Mouse (Mus musculus): ENCODE results near the gene Impg2. TPM values are rescaled to one million over a fixed set of nuclear protein-coding genes. Genes with fewer than 3 reads are reported as not detected.

Impg2 gene
- polyA plus RNA-seq, 1 experiment: 0.59 TPM

DNA sequence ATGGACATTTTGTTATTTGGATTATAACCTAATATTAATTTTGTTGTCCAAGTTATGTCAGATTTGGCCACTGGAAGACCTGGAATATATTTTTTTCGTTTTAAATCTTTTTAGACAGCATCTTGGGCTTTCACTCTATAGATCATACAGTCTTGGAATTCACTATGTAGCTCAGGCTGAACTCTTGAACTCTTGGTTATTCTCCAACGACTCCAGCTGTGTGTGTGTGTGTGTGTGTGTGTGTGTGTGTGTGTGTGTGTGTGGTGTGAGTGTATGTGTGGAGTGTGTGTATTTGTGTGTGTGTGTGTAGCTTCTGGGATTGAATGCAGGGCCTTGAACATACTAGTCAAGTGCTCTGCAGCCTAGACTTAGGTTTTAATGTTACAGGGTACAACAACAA is 25.3 kb downstream of the Impg2 start:
- H3K27me3 ChIP-seq (ENCODE audit: control insufficient read depth, insufficient read depth, low read length): no peaks in the 10 kb centered on the region
- no peak for TF ChIP-seq CTCF (IDR thresholded peaks at IDR 0.05; ENCODE audit: borderline replicate concordance, insufficient read depth, low read depth, low read length)
- no peak for TF ChIP-seq POLR2A (IDR thresholded peaks at IDR 0.05; ENCODE audit: borderline replicate concordance, insufficient read depth, low read length)
- 53% methylated on average over 2 of the region's 2 CpGs for WGBS
- H3K4me1 ChIP-seq (ENCODE audit: control insufficient read depth, insufficient read depth, low read length): no peaks in the 10 kb centered on the region; the same call in 1 of the 2 replicates
- DNase-seq: no peak
- H3K27ac ChIP-seq (ENCODE audit: insufficient read depth, low read length): no peak overlapping the region
- H3K4me3 ChIP-seq (replicated peaks; ENCODE audit: insufficient read depth, low read depth, low read length): no peak overlapping the region

DNA sequence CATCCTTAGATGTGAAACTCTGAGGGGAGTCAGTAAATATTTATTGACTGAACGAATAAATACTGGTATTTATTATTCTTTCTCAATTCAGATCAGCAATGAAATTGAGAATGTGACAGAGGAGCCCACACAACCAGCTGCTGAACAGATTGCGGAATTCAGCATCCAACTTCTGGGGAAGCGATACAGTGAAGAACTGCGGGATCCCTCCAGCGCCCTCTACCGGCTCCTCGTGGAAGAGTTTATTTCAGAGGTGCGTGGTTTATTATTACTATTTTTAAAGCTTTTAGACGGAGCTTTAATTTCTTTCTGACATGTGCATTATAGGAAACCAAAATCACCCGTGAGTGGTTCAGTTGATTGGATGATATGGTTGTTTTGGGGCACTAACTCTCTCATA is 27.2 kb downstream of the Impg2 start:
- Histone ChIP-seq H3K4me3 (replicated peaks; ENCODE audit: insufficient read depth, low read depth, low read length) (no peak overlapping the region), H3K27ac (ENCODE audit: insufficient read depth, low read length) (no peak overlapping the region), H3K4me1 (ENCODE audit: control insufficient read depth, insufficient read depth, low read length) (no peaks in the 10 kb centered on the region; the same call in 1 of the 2 replicates), H3K27me3 (ENCODE audit: control insufficient read depth, insufficient read depth, low read length) (no peaks in the 10 kb centered on the region)
- 73% methylated on average over 10 of the region's 10 CpGs for WGBS
- DNase-seq: no peak
- no peak for TF ChIP-seq POLR2A (IDR thresholded peaks at IDR 0.05; ENCODE audit: borderline replicate concordance, insufficient read depth, low read length)
- TF ChIP-seq CTCF (IDR thresholded peaks at IDR 0.05; ENCODE audit: borderline replicate concordance, insufficient read depth, low read depth, low read length): no peak

DNA sequence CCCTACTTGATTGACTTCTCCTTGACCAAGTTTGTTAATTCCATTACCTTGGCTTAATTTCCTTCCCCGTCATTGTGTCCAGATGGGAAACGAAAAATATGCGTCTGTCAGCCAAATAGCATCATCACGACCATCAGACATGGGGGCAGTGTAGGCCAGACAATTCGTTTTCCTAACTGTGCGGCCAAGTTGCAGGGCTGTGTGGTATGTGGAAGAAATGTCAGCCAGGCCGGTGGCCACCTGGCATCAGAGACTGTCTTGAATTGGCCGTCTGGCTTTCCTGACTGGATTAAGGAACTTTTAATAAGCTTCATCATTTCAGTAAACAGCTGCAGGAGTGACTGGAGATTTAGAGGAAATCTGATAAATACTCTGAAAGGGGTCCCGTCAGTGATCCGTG is 28.6 kb downstream of the Impg2 start:
- Histone ChIP-seq H3K4me3 (replicated peaks; ENCODE audit: insufficient read depth, low read depth, low read length) (no peak overlapping the region), H3K4me1 (ENCODE audit: control insufficient read depth, insufficient read depth, low read length) (no peaks in the 10 kb centered on the region; the same call in 1 of the 2 replicates), H3K27me3 (ENCODE audit: control insufficient read depth, insufficient read depth, low read length) (no peaks in the 10 kb centered on the region), H3K27ac (ENCODE audit: insufficient read depth, low read length) (no peak overlapping the region)
- TF ChIP-seq POLR2A (IDR thresholded peaks at IDR 0.05; ENCODE audit: borderline replicate concordance, insufficient read depth, low read length): no peak
- TF ChIP-seq CTCF (IDR thresholded peaks at IDR 0.05; ENCODE audit: borderline replicate concordance, insufficient read depth, low read depth, low read length): peak; percentile 25; the same call in 1 of the 2 replicates
- 20% methylated on average over 10 of the region's 10 CpGs for WGBS
- DNase-seq: peak; percentile 19 to 46

DNA sequence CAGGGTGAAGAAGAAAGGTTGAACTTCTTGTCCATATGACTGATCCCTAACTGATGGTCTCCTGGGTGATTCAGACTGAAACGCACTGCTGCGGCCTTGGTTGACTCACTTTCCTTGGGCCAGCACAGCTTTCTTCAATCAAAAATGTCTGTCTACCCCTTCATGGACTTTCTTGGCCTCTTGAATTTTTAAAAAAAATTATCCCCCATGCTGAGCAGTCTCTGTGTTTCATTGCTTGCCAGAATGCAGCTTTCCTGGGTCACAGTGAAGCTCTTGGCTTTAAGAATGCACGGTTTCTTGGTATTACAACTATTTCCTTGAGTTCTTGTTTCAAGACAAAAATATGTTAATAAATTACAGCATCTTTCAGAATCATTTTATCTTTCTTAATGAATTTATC is 41.9 kb downstream of the Impg2 start:
- WGBS: 91% methylated on average over 3 of the region's 3 CpGs
- TF ChIP-seq CTCF (IDR thresholded peaks at IDR 0.05; ENCODE audit: borderline replicate concordance, insufficient read depth, low read depth, low read length) (no peak), POLR2A (IDR thresholded peaks at IDR 0.05; ENCODE audit: borderline replicate concordance, insufficient read depth, low read length) (no peak)
- Histone ChIP-seq H3K27me3 (ENCODE audit: control insufficient read depth, insufficient read depth, low read length) (no peaks in the 10 kb centered on the region), H3K4me1 (ENCODE audit: control insufficient read depth, insufficient read depth, low read length) (no peaks in the 10 kb centered on the region), H3K27ac (ENCODE audit: insufficient read depth, low read length) (no peak overlapping the region), H3K4me3 (replicated peaks; ENCODE audit: insufficient read depth, low read depth, low read length) (no peak overlapping the region)
- DNase-seq: no peak

DNA sequence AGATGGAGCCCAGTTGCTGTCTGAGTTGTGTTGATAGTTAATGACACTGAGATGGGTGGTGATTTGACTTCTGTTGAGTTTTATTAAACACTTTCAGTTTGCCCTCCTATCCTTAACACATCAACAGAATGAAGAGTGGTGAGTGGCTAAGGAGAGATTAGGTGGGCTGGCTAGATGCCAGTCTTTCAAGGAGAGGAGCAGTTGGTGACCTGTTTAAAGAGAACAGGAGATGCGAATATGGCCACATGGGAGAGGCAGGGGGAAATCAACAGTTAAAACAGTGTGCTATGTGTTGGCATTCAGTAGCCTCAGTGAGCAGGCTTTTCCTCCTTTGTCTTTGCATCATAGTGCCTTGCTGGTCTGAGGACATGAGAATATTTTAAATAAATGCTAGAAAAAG is 69.8 kb downstream of the Impg2 start:
- H3K27ac ChIP-seq (ENCODE audit: insufficient read depth, low read length): no peak overlapping the region

DNA sequence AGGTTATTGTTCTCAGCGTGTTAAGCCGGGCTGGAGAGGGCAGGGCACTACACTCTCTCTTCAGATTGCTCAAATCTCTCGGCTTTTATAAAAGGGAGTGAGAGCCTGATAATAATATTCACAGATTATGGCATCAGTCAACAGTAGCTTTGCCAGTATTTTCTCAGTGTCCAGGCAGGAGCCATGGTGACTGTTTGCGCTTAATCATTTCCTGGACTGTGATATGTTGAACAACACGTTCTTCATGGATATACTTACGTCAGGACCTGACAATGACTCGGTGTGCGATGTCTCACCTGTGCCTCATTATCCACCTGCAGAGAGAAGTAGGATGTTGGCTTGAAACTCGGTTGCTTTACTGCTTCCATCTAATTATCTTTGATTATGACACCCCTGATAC is 74.9 kb downstream of the Impg2 start:
- Histone ChIP-seq H3K4me1 (ENCODE audit: control insufficient read depth, insufficient read depth, low read length) (peaks cover 8% of the 10 kb centered on the region; the same call in 1 of the 2 replicates), H3K27me3 (ENCODE audit: control insufficient read depth, insufficient read depth, low read length) (no peaks in the 10 kb centered on the region), H3K4me3 (replicated peaks; ENCODE audit: insufficient read depth, low read depth, low read length) (no peak overlapping the region), H3K27ac (ENCODE audit: insufficient read depth, low read length) (no peak overlapping the region)
- peak in 1 of 2 experiments; percentile 24 for DNase-seq
- 63% methylated on average over 9 of the region's 9 CpGs for WGBS
- TF ChIP-seq CTCF (IDR thresholded peaks at IDR 0.05; ENCODE audit: borderline replicate concordance, insufficient read depth, low read depth, low read length) (no peak), POLR2A (IDR thresholded peaks at IDR 0.05; ENCODE audit: borderline replicate concordance, insufficient read depth, low read length) (no peak)

More for the DNA sequence above, 69.8 kb downstream of the Impg2 start:
- Histone ChIP-seq H3K4me1 (ENCODE audit: control insufficient read depth, insufficient read depth, low read length) (peaks cover 2% of the 10 kb centered on the region; the same call in 1 of the 2 replicates), H3K27me3 (ENCODE audit: control insufficient read depth, insufficient read depth, low read length) (no peaks in the 10 kb centered on the region), H3K4me3 (replicated peaks; ENCODE audit: insufficient read depth, low read depth, low read length) (no peak overlapping the region)
- 5% methylated on average over 1 of the region's 1 CpGs for WGBS
- DNase-seq: peak in 1 of 2 experiments; percentile 61
- no peak for TF ChIP-seq CTCF (IDR thresholded peaks at IDR 0.05; ENCODE audit: borderline replicate concordance, insufficient read depth, low read depth, low read length)

DNA sequence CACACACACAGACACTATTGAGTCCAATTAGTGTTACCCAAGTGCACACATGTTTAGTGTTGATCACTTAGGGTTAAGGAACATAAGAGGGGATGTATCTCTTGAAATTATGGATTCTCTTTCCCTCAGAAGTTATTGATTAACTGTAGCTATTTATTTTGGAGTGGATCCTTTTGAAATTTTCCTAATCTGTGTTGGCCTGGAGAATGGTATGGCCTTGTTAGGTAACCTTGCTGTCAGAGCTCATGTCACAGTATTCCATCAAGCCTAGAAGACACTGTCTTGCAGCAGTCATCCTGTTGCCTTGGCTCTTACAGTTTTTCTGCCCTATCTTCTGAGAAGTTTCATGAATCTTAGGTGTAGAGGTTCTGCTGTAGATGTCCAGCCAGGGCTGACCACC is 75.6 kb downstream of the Impg2 start:
- peaks cover 6% of the 10 kb centered on the region; the same call in 1 of the 2 replicates for H3K4me1 ChIP-seq (ENCODE audit: control insufficient read depth, insufficient read depth, low read length)
- TF ChIP-seq CTCF (IDR thresholded peaks at IDR 0.05; ENCODE audit: borderline replicate concordance, insufficient read depth, low read depth, low read length) (no peak), POLR2A (IDR thresholded peaks at IDR 0.05; ENCODE audit: borderline replicate concordance, insufficient read depth, low read length) (no peak)
- H3K27ac ChIP-seq (ENCODE audit: insufficient read depth, low read length): no peak overlapping the region
- no peak overlapping the region for H3K4me3 ChIP-seq (replicated peaks; ENCODE audit: insufficient read depth, low read depth, low read length)
- no peaks in the 10 kb centered on the region for H3K27me3 ChIP-seq (ENCODE audit: control insufficient read depth, insufficient read depth, low read length)
- no peak for DNase-seq

DNA sequence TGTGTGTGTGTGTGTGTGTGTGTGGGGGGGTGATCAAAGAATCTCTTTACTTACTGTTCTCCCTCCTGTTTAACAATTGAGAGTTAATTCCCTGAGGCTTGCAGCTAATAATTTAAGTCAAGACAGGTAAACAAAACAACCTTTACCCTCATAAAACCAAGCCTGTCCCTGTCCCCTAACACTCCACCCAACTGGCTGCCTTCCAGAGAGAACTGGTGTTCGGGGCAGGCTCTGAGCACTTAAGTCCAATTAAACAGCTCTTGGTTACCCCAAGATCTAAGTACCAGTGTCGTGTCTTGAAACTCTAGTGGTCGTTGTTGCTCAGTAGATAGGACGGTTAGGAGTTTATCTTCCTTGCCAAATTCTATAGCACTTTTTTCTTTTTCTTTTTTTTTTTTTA is 77.2 kb downstream of the Impg2 start:
- peaks cover 6% of the 10 kb centered on the region; the same call in 1 of the 2 replicates for H3K4me1 ChIP-seq (ENCODE audit: control insufficient read depth, insufficient read depth, low read length)
- no peak overlapping the region for H3K4me3 ChIP-seq (replicated peaks; ENCODE audit: insufficient read depth, low read depth, low read length)
- H3K27ac ChIP-seq (ENCODE audit: insufficient read depth, low read length): no peak overlapping the region
- WGBS: 89% methylated on average over 4 of the region's 4 CpGs
- no peaks in the 10 kb centered on the region for H3K27me3 ChIP-seq (ENCODE audit: control insufficient read depth, insufficient read depth, low read length)
- DNase-seq: no peak
- TF ChIP-seq POLR2A (IDR thresholded peaks at IDR 0.05; ENCODE audit: borderline replicate concordance, insufficient read depth, low read length) (no peak), CTCF (IDR thresholded peaks at IDR 0.05; ENCODE audit: borderline replicate concordance, insufficient read depth, low read depth, low read length) (no peak)
